Mouse (Mus musculus): ENCODE data around the gene Trappc10.

GRCm38 (mm10) chr10:78185381-78185725 is 59.1 kb downstream of the Trappc10 start:
- TF ChIP-seq CTCF (IDR thresholded peaks at IDR 0.05; ENCODE audit: extremely low read depth, insufficient read depth, low read length) (no peak), POLR2A (IDR thresholded peaks at IDR 0.05; ENCODE audit: extremely low read depth, insufficient read depth, low read length) (no peak)

Data from cortical plate, adult 2 months (tissue).